Mouse (Mus musculus) common myeloid progenitor, adult 5-6 weeks (primary cell): ENCODE data around the gene Uhrf1bp1. TPM values are rescaled to one million over a fixed set of nuclear protein-coding genes. Genes with fewer than 3 reads are reported as not detected.

Source experiments
- ATAC-seq: replicated peaks from 2 replicates; pipeline ENCODE4 v1.8.0; 2016; ENCODE audit warnings: low read depth, mild to moderate bottlenecking, moderate TSS enrichment, inconsistent platforms; ENCODE audit not compliant: poor library complexity, severe bottlenecking
- total RNA-seq: library from RNA; stranded (forward); fragments of 200-1000, 187-1606 nt; gene quantifications from 2 replicates; pipeline ENCODE4 v1.2.3, GENCODE M21; 2017

The Uhrf1bp1 gene
- 10.5 and 13.1 TPM in 2 replicates for total RNA-seq

GRCm38 (mm10) chr17:27856265-27856797 lies at the start of gene Uhrf1bp1:
Uhrf1bp1 (plus strand) TSS chr17:27856441.
- peak; percentile 66 for ATAC-seq

GRCm38 (mm10) chr17:27807542-27808078 lies 48.6 kb upstream of the Uhrf1bp1 start:
- no peak for ATAC-seq

DNA sequence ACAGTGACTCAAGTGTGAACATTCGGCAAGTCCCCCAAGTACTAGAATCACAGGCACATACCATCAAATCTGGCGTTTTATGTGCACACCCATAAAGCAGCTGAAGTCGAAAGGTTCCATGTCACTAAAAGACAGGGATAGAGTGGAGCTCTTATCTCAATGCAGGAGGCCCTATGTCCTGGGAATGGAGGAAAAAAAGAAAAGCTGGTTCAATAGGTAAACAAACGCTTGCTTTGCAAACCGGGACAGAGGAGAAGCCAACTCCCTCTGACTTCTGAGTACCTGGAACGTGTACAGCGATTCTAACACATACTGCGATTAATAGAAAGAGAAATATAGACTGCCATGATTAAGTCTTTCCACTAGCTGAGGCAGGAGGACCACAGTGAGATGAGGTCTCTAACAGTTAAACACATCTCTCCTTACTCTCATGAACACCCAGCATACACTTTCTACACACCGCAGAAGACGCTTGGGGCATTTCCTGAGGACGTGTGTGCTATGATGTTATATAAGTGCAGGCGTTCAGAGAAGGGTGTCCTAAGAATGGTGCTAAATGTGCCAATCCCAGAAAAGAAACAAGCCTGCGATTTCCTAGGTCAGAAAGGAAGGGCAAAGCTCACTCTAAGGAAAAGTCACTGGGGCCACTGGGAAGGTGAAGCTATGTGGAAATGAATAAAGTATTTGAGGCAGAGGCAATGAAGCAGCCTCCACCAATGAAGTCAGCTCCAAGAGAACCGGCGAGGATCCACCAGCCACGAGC lies 45.5 kb upstream of the Uhrf1bp1 start:
- no peak for ATAC-seq

DNA sequence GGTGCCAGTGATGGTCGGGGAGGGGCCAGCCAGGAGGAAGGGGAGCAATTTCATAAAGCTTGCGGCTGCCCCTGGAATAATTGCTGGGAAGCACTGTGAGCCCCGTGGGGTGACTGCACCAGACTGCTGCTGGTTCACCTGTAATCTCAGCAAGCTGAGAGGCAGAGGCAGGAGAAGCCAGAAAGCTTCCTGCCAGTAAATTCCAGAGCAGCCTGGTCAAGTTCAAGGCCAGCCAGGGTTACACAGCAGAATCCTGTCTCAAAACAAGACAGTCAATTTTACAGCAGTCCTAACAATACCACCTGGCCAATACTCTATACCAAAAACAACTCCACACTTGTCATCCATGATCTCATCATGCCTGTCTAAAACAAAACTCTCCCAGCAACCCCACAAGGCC lies 44.3 kb upstream of the Uhrf1bp1 start:
- no peak for ATAC-seq

- ATAC-seq = no peak
These were observed 41.6 kb upstream of the Uhrf1bp1 start for GRCm38 (mm10) chr17:27814606-27815005.

- ATAC-seq = no peak
These were observed 37.2 kb upstream of the Uhrf1bp1 start for GRCm38 (mm10) chr17:27819011-27819410.

DNA sequence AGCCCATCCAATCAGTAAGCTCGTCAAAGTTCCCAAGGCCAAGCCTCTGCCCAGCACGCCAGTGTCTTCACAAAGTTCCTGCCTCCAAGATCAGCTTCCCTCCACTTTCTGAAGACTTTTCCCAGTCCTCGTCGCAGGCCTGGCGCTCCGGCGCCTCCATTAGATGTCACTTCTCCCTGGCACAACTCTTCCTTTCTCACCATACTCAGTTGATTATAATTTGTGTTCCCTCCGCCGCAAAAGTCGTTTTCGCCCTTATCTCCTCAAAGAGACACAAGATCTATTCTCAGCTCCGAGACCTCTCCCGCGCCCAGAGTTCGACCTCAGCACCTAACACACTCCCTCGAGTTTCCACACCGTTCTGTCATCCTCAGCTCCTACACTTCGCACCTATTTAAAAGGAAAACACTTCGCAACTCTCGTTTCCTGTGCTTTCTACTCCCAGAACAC lies 36.7 kb upstream of the Uhrf1bp1 start:
- ATAC-seq = peak; percentile 4; the same call in 1 of the 2 replicates

DNA sequence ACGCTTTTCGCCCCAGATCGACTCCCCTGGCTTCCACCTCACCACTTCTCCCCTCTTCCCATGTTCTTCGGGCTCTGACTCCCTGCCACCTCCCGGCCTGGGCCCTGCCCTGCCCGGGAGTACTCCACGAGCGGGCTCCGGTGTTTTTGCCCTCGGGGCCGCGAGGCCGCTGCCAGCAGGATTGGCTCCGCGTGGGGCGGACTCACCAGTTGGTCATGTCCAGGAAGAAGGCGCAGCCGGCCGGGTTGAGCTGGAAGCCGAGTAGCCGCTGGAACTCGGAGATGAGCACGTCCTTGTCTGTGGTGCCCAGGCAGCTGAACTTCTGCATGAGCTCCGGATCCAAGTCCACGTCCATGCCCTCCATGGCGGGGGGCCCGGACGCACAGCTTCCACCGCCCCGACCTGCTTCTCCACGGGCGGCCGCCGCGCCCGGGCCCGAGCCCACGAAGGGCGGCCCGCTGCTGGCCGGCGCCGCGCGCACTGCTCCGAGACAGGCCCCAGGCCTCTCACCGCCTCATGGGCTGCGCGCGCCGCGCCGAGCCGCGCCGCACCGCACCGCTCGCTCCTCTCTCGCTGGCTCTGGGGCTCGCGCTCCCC lies 36.2 kb upstream of the Uhrf1bp1 start:
- 0 out of 2 replicates have a peak, but pooled peaks have one; percentile 4 for ATAC-seq

GRCm38 (mm10) chr17:27820568-27821406 lies 35.5 kb upstream of the Uhrf1bp1 start, which contains the start of gene D17Wsu92e:
D17Wsu92e (minus strand) TSS chr17:27820648.
- ATAC-seq = peak; percentile 88

- no peak for ATAC-seq
These were observed 34.6 kb upstream of the Uhrf1bp1 start for GRCm38 (mm10) chr17:27821407-27822338.

DNA sequence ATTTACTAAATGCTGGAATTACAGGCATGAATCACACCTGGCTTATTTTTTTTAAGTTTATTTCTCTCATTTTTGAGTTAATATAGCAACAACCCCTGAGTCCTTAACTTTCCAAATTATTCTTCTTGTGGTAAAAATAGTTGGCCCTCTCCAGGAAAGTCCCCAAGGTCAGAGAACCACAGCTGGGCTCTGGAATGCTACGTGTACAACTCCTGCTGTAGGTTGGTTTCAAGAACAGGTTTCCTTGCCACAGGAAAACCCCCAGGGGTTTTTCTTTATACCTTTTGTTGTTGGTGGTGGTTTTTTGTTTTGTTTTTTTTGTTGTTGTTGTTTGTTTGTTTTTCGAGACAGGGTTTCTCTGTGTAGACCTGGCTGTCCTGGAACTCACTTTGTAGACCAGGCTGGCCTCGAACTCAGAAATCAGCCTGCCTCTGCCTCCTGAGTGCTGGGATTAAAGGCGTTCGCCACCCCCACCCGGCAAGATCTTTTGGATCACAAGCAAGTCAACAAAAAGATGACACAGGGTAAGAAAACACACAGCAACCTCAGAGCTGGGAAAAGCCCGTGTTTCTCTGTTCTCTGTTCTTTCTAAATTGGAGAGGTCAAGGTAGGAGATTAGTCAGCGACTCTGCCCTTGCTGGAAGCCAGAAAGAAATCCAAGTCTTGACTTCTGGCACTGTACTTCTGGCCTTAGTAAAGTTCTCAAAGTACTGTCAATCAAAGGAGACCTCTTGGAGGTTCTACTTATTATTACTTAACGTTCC lies 32.9 kb upstream of the Uhrf1bp1 start:
- ATAC-seq = no peak

GRCm38 (mm10) chr17:27824941-27825340 lies 31.3 kb upstream of the Uhrf1bp1 start:
- ATAC-seq = peak; percentile 31; the same call in 1 of the 2 replicates

DNA sequence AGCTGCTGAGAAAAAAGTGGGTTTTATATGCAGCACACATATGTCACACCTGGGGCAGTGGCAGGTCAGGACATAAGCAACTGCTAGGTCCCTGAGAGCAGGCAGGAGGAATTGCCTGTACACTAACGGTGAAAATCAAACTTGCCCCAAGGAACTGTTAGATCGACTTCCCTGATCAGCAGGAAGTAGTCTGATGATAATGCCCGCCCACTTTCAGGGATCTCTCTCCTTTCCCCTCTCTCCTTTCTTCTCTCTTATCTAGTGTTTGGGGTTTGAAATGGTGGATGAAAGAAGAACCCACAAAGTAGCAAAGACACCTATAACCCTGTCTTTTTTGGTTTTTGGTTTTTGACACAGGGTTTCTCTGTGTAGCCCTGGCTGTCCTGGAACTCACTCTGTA lies 30.7 kb upstream of the Uhrf1bp1 start:
- no peak for ATAC-seq

- peak; percentile 91 for ATAC-seq
These were observed 30.0 kb upstream of the Uhrf1bp1 start for GRCm38 (mm10) chr17:27825984-27826905.

DNA sequence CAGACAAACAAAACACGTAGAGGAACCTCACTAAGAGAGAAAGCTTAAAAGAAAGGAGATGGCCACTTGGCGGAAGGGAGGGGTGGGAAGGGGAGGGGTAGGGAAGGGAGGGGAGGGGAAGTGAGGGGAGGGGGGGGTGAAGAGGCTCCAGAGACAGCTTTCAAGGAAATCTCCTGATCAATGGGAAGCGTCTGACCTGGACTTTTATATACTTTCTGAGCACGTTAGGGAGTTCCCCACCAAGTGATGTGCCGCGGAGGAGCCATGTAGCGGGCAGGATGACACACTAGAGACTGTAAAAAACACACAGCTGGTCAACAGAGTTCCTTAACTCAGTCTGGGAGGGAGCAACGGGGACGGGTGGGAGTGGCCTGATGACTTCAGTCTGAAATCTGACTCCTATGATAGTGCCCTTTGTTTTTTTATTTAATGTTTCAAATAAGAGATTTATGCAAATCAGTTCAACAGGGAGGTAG lies 29.3 kb upstream of the Uhrf1bp1 start:
- peak; percentile 40 for ATAC-seq

DNA sequence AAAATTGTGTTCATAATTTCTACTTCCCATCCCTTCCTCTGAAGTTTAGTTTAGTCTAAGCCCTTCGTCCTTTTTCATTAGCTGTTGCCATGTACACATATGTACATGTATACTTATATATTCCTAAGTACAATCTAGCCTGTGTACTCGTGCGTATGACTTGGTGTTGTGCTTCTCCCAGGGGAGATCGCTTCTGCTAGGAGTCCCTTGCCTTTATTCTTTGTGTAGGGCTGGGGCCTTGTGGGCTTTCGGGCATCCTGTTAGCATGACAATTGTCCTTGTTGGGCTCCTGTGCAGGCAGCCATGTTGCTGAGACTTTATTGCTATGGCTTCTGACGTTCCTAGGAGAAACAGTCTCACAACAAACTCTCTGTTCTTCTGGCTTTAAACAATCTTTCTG lies 28.7 kb upstream of the Uhrf1bp1 start:
- no peak for ATAC-seq

- no peak for ATAC-seq
These were observed 25.8 kb upstream of the Uhrf1bp1 start for GRCm38 (mm10) chr17:27830411-27830810.
